ENCODE assay signal across 13 mouse cellular contexts in the genomic region with DNA sequence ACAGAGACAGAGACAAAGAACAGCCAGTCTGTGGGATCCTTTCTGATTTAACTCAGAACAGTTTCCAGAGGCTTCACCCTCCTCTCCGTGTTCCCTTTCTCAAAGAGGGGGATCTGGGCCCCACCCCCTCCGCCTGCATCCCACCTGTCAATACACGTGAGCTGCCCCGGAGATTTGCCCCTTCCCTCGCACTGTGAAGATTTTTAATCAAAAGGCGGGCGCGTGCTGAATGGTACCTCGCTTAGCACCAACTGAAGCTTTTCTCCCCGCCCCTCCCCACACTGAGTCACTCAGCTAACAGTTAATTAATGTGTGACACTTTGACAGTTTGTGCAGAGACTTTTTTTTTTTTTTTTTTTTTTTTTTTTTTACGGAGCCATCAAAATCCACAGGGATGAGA. TPM values are rescaled to one million over a fixed set of nuclear protein-coding genes. Genes with fewer than 3 reads are reported as not detected.
DNase-seq lines count a peak whose midpoint lies in the region; ATAC-seq and TF ChIP-seq lines count a peak whose summit lies in the region.
"Had no signal": no experiment of that assay in that cellular context is flagged by ENCODE, and none has a peak within 500 bp of the region (broad histone marks: within the 10 kb centered on the region; RNA-seq: fewer than 3 reads in every experiment).

No protein-coding gene starts in this region.

- WGBS in heart, embryonic 12.5 days = 46% methylated on average over 11 of the region's 11 CpGs
- 18% methylated on average over 11 of the region's 11 CpGs for WGBS in forebrain, postnatal 0 days

- peaks cover 10% of the 10 kb centered on the region for H3K4me1 ChIP-seq in heart, embryonic 12.5 days (replicated peaks)
- peaks cover 14 to 18% of the 10 kb centered on the region in 2 experiments for H3K4me1 ChIP-seq in ES-E14 (ENCODE audit: control insufficient read depth in 2 of 2, insufficient read depth in 2 of 2, low read length in 2 of 2, poor library complexity in 1 of 2)
- 0 out of 2 replicates have a peak, but pooled peaks cover 2% of the 10 kb centered on the region for H3K4me1 ChIP-seq in forebrain, postnatal 0 days (ENCODE audit: insufficient read depth)
- H3K4me1 ChIP-seq: limb, embryonic 13.5 days; neural tube, embryonic 12.5 days had no signal

- peak overlapping the region; percentile 66; the same call in 1 of the 2 replicates for H3K27ac ChIP-seq in heart, embryonic 12.5 days (ENCODE audit: poor library complexity, severe bottlenecking)
- H3K27ac ChIP-seq in ES-E14 (ENCODE audit: insufficient read depth, low read depth, low read length, poor library complexity, severe bottlenecking) = no peak overlapping the region
- no peak overlapping the region for H3K27ac ChIP-seq in forebrain, postnatal 0 days (ENCODE audit: low read depth, low read length)
- H3K27ac ChIP-seq: layer of hippocampus, adult 2 months; limb, embryonic 13.5 days; neural tube, embryonic 12.5 days had no signal

- DNase-seq in heart, postnatal 36 days = no peak
- DNase-seq in ES-E14 (ENCODE audit: low read depth, low spot score) = no peak
- DNase-seq in adrenal gland, adult 8-10 months = peak; percentile 18
- peak; percentile 60 for DNase-seq in forebrain, postnatal 0 days
- no peak for DNase-seq in ovary, postnatal 10 days (ENCODE audit: low spot score)
- DNase-seq in layer of hippocampus, postnatal 36 days = no peak
- DNase-seq: cerebellum, adult 8-10 months had no signal

- H3K9ac ChIP-seq in heart, embryonic 12.5 days = no peak overlapping the region
- 0 out of 2 replicates have a peak overlapping the region, but pooled peaks have one; percentile 4 for H3K9ac ChIP-seq in ES-E14 (ENCODE audit: insufficient read depth, low read depth, low read length, poor library complexity, severe bottlenecking)
- no peak overlapping the region for H3K9ac ChIP-seq in forebrain, postnatal 0 days
- H3K9ac ChIP-seq: limb, embryonic 13.5 days; neural tube, embryonic 12.5 days had no signal

- H3K36me3 ChIP-seq in heart, embryonic 12.5 days = no peaks in the 10 kb centered on the region
- H3K36me3 ChIP-seq in ES-E14 (ENCODE audit: control insufficient read depth, insufficient read depth, low read length, poor library complexity, severe bottlenecking) = no peaks in the 10 kb centered on the region
- no peaks in the 10 kb centered on the region for H3K36me3 ChIP-seq in forebrain, postnatal 0 days (ENCODE audit: insufficient read depth)
- H3K36me3 ChIP-seq: heart, embryonic 13.5 days; limb, embryonic 13.5 days; neural tube, embryonic 12.5 days had no signal

- TF ChIP-seq CTCF in forebrain, postnatal 0 days (IDR thresholded peaks at IDR 0.05; ENCODE audit: low read depth) = no peak

- no peaks in the 10 kb centered on the region for H3K9me3 ChIP-seq in heart, embryonic 12.5 days (replicated peaks)
- no peaks in the 10 kb centered on the region for H3K9me3 ChIP-seq in ES-E14 (ENCODE audit: control insufficient read depth, insufficient read depth, low read depth, low read length)
- no peaks in the 10 kb centered on the region for H3K9me3 ChIP-seq in forebrain, postnatal 0 days (ENCODE audit: low read length)
- H3K9me3 ChIP-seq: heart, embryonic 13.5 days; limb, embryonic 13.5 days; neural tube, embryonic 12.5 days had no signal

- peak overlapping the region; percentile 32; the same call in 1 of the 2 replicates for H3K4me2 ChIP-seq in heart, embryonic 12.5 days
- H3K4me2 ChIP-seq in forebrain, postnatal 0 days (ENCODE audit: low read depth) = no peak overlapping the region
- H3K4me2 ChIP-seq: limb, embryonic 13.5 days; neural tube, embryonic 12.5 days had no signal

- no peak overlapping the region for H3K4me3 ChIP-seq in heart, embryonic 12.5 days
- H3K4me3 ChIP-seq in ES-E14 (ENCODE audit: insufficient read depth in 1 of 2, low read depth in 1 of 2, low read length in 2 of 2, poor library complexity in 1 of 2, severe bottlenecking in 1 of 2) = peak overlapping the region in 1 of 2 experiments; percentile 20; a peak in 1 of 4 replicates
- H3K4me3 ChIP-seq in forebrain, postnatal 0 days (ENCODE audit: low read depth, low read length) = no peak overlapping the region
- H3K4me3 ChIP-seq: layer of hippocampus, adult 2 months; limb, embryonic 13.5 days; neural tube, embryonic 12.5 days had no signal

- ATAC-seq in heart, embryonic 12.5 days (ENCODE audit: insufficient number of reproducible peaks, low FRiP score) = no peak
- peak; percentile 85 for ATAC-seq in forebrain, postnatal 0 days
- ATAC-seq: intestine, embryonic 16.5 days had no signal

- intact Hi-C loops in heart, postnatal 36 days (cut with DNase I) = no loop called here

- H3K27me3 ChIP-seq in heart, embryonic 12.5 days (replicated peaks) = no peaks in the 10 kb centered on the region; the same call in 1 of the 2 replicates
- no peaks in the 10 kb centered on the region for H3K27me3 ChIP-seq in forebrain, postnatal 0 days (ENCODE audit: insufficient read depth, low read length)
- H3K27me3 ChIP-seq: limb, embryonic 13.5 days; neural tube, embryonic 12.5 days had no signal

- in situ Hi-C loops in ES-E14 (cut with MboI; ENCODE audit: low sequenced_read_pairs in 2 of 2, unreplicated experiment in 2 of 2) = no loop called here

TF ChIP-seq in ES-E14, 5 proteins besides CTCF, POLR2A, EP300 and RAD21:
- TF ChIP-seq MAFK (IDR thresholded peaks at IDR 0.05; ENCODE audit: insufficient read depth, low read depth, low read length) (no peak), ZNF384 (IDR thresholded peaks at IDR 0.05; ENCODE audit: low read depth, low read length) (peak; percentile 84), CHD2 (IDR thresholded peaks at IDR 0.05; ENCODE audit: low read depth, low read length) (no peak), ZC3H11A (IDR thresholded peaks at IDR 0.05; ENCODE audit: borderline replicate concordance, low read depth, low read length) (no peak), HCFC1 (IDR thresholded peaks at IDR 0.05; ENCODE audit: borderline replicate concordance, insufficient read depth, low read length) (no peak)

RNA-seq across cellular contexts. Expression of a gene that starts 40.7 kb away (rescaled TPM):
- polyA plus RNA-seq in heart, embryonic 12.5 days (2016; fragmentation: Nextera tagmentation; extraction: Ambion mirVana) = not detected in 2 replicates
- not detected for total RNA-seq in heart, postnatal 36 days (2021)
- total RNA-seq in ES-E14 (2012; rRNA removed) = 0.16 and 0.94 TPM in 2 replicates
- not detected for total RNA-seq in adrenal gland, adult 8-10 months (2022)
- total RNA-seq in forebrain, postnatal 0 days (2014; rRNA removed) = not detected in 2 replicates
- not detected in 2 replicates for polyA plus RNA-seq in forebrain, postnatal 0 days (2015; fragmentation: Nextera tagmentation; extraction: Ambion mirVana)
- not detected for total RNA-seq in layer of hippocampus, postnatal 36 days (2021)
- total RNA-seq: layer of hippocampus, adult 2 months had no signal
- polyA plus RNA-seq: heart, embryonic 13.5 days; intestine, embryonic 16.5 days; limb, embryonic 13.5 days; neural tube, embryonic 12.5 days had no signal

RNA-seq across cellular contexts. Expression of a gene that starts 45.7 kb away (rescaled TPM):
- polyA plus RNA-seq in heart, embryonic 12.5 days (2016; fragmentation: Nextera tagmentation; extraction: Ambion mirVana) = not detected in 2 replicates
- 1 to 10 TPM in 1 of 2 experiments, under 1 TPM in 1; 0.81 to 1.1 TPM for total RNA-seq in heart, postnatal 36 days (2021)
- total RNA-seq in ES-E14 (2012; rRNA removed) = 0.11 TPM in 1 of 2 replicates, not detected in the other
- 1 to 10 TPM; 2.1 to 4.1 (median 2.6) TPM for total RNA-seq in adrenal gland, adult 8-10 months (2022)
- total RNA-seq in forebrain, postnatal 0 days (2014; rRNA removed) = 7.4 and 10.0 TPM in 2 replicates
- 4.9 and 6.3 TPM in 2 replicates for polyA plus RNA-seq in forebrain, postnatal 0 days (2015; fragmentation: Nextera tagmentation; extraction: Ambion mirVana)
- 1 to 10 TPM; 3.2 to 3.5 TPM for total RNA-seq in layer of hippocampus, postnatal 36 days (2021)
- polyA plus RNA-seq: intestine, embryonic 16.5 days; limb, embryonic 13.5 days had no signal

Comparison
In these comparisons a context has a peak if more than half of its experiments do, and no peak if none do; other contexts are left out.
1. DNase-seq: peak in adrenal gland, adult 8-10 months (single experiment) and forebrain, postnatal 0 days (single experiment); none in heart, postnatal 36 days (0 of 2), ES-E14 (single experiment), ovary, postnatal 10 days (single experiment) and layer of hippocampus, postnatal 36 days (0 of 2).